Mouse (Mus musculus) neural tube, embryonic 14.5 days (tissue): ENCODE data around the gene Kmt5c. TPM values are rescaled to one million over a fixed set of nuclear protein-coding genes. Genes with fewer than 3 reads are reported as not detected.

Experiments
- ATAC-seq: fragments of 200-750 bp; cut with Nextera tagmentation; 2 replicates; pipeline ENCODE4 v1.8.0; 2017; ENCODE audit warnings: low read depth, mild to moderate bottlenecking, moderate TSS enrichment, moderate library complexity
- H3K27ac ChIP-seq: fragments of 300-500 bp; sonication (generic); 2 replicates; pipeline ENCODE4 v1.5.1; 2014; ENCODE audit warnings: low read depth, mild to moderate bottlenecking, control low read depth, low read length, moderate library complexity, mixed read lengths
- H3K27me3 ChIP-seq: fragments of 300-500 bp; sonication (generic); 2 replicates; pipeline ENCODE4 v1.6.1; 2014; ENCODE audit warnings: low read length; ENCODE audit not compliant: control insufficient read depth, insufficient read depth
- H3K36me3 ChIP-seq: fragments of 300-500 bp; sonication (generic); 2 replicates; pipeline ENCODE4 v1.6.1; 2014; ENCODE audit warnings: low read length, mixed read lengths; ENCODE audit not compliant: control insufficient read depth, insufficient read depth
- H3K4me1 ChIP-seq: fragments of 300-500 bp; sonication (generic); 2 replicates; pipeline ENCODE4 v1.6.1; 2014; ENCODE audit warnings: low read length; ENCODE audit not compliant: control insufficient read depth, insufficient read depth
- H3K4me2 ChIP-seq: fragments of 300-500 bp; sonication (generic); 2 replicates; pipeline ENCODE4 v1.6.1; 2014; ENCODE audit warnings: mild to moderate bottlenecking, low read depth, low read length, control low read depth
- H3K4me3 ChIP-seq: fragments of 300-500 bp; sonication (generic); 2 replicates; pipeline ENCODE4 v1.5.1; 2014; ENCODE audit warnings: low read depth, low read length, control low read depth, mixed read lengths
- H3K9ac ChIP-seq: fragments of 300-500 bp; sonication (generic); replicated peaks from 2 replicates; pipeline ENCODE4 v1.6.1; 2014; ENCODE audit warnings: low read depth, mild to moderate bottlenecking, control low read depth, low read length, mixed read lengths
- H3K9me3 ChIP-seq: fragments of 300-500 bp; sonication (generic); 2 replicates; pipeline ENCODE4 v1.6.1; 2016; ENCODE audit warnings: low read length; ENCODE audit not compliant: control insufficient read depth
- WGBS: fragments of 180-500 bp; shearing (Covaris S2); extraction: QIAGEN DNeasy Blood & Tissue Kit; methylation state at CpG from one replicate; pipeline ENCODE4 v1.1.7; 2014; 5-methylcytosine and 5-hydroxymethylcytosine counted together
- polyA plus RNA-seq: library from polyadenylated mRNA; unstranded; fragments of >200 nt; fragmentation: Nextera tagmentation; extraction: Ambion mirVana; gene quantifications from 2 replicates; pipeline ENCODE4 v1.2.1, GENCODE M21; 2014

Gene Kmt5c
- polyA plus RNA-seq, 1 experiment from 2014 or later = 50.9 TPM

DNA sequence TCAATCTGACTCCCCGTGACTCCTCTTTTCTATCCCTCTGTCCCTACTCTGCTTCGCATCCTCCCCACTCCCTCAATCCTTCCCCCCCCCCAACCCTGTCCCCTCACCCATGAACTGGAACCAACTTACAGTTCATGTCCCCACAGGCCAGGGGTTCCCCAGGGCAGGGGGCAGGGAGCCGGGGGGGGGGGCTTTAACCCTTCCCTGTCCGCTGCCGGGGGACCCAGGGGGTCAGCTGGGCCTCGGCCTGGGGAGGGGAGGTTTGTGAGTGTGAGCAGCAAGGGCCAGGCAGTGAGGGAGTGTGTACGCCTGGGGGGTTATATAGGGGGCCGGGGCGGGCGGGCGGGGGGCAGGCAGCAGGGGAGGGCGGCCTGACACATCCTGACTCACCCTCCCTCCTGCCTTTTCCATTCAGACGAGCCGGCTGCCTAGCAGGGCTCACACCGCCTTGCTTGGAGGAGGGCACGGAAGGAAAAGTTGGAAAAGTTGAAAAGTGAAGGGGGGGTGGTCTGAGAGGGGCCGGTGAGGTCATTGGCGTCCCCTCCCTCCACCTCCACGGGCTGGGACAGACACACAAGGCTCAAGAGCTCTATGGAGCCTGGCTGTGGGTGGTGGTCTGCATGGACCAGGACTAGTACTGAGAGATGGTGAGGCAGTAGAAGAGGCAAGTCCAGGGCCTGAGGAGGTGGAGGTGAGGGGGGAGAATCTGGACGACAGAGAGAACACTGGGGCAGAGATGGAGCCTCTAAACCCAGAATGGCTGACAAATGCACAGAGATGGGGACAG lies 38.1 kb downstream of the Kmt5c start:
- Histone ChIP-seq H3K9ac (no peak overlapping the region), H3K4me2 (no peak overlapping the region), H3K27ac (no peak overlapping the region), H3K27me3 (peaks cover 36% of the 10 kb centered on the region), H3K9me3 (no peaks in the 10 kb centered on the region), H3K4me3 (no peak overlapping the region), H3K4me1 (peaks cover 7% of the 10 kb centered on the region; the same call in 1 of the 2 replicates), H3K36me3 (no peaks in the 10 kb centered on the region)
- no peak for ATAC-seq
- 6% methylated on average over 18 of the region's 20 CpGs for WGBS

DNA sequence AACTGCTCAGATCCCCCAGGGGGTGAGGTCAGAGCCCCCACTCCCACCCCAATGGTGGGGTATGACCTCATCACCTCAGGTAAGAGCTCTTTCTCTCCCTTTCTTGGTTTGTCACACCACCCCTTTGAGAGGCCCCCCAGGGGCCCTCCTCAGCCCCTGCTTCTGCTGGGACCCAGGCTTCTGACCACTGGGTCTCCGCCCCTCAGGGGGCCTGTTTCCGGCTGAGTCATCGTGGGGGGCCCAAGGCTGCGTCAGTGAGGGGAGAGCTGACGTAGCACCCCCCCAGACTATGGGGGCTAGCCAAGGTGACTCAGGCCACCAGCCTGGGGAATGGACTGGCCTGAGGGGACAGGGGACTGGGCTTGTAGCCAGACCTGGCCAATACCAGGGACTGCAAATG lies 40.0 kb downstream of the Kmt5c start:
- Histone ChIP-seq H3K9me3 (no peaks in the 10 kb centered on the region), H3K27ac (no peak overlapping the region), H3K4me1 (peaks cover 7% of the 10 kb centered on the region; the same call in 1 of the 2 replicates), H3K27me3 (peaks cover 36% of the 10 kb centered on the region), H3K36me3 (no peaks in the 10 kb centered on the region), H3K4me3 (no peak overlapping the region), H3K9ac (no peak overlapping the region), H3K4me2 (no peak overlapping the region)
- WGBS = 44% methylated on average over 5 of the region's 5 CpGs
- ATAC-seq = no peak

DNA sequence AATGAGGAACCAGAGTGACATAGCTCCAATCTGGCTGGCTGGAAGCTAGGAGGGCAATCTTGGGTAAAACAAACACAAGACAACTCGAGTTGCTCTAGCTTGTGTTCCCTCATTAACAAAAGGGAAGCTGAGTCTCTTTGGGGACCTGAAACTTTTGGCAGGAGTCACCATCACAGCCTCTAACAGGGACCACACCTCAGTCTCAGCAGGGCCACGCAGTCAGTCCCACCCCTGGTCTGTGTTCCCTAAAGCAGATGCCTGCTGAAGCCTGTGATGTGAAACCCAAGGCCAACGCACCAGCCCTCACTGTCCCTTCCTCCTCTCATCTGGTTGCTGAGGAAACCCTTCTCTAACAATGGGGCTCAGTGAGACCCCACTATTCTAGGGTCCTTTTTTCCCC lies 42.2 kb downstream of the Kmt5c start:
- no peak for ATAC-seq
- Histone ChIP-seq H3K9ac (no peak overlapping the region), H3K36me3 (no peaks in the 10 kb centered on the region), H3K27ac (no peak overlapping the region), H3K4me1 (peaks cover 3% of the 10 kb centered on the region; the same call in 1 of the 2 replicates), H3K4me3 (no peak overlapping the region), H3K9me3 (no peaks in the 10 kb centered on the region), H3K27me3 (peaks cover 19% of the 10 kb centered on the region), H3K4me2 (no peak overlapping the region)
- 47% methylated on average over 3 of the region's 3 CpGs for WGBS

DNA sequence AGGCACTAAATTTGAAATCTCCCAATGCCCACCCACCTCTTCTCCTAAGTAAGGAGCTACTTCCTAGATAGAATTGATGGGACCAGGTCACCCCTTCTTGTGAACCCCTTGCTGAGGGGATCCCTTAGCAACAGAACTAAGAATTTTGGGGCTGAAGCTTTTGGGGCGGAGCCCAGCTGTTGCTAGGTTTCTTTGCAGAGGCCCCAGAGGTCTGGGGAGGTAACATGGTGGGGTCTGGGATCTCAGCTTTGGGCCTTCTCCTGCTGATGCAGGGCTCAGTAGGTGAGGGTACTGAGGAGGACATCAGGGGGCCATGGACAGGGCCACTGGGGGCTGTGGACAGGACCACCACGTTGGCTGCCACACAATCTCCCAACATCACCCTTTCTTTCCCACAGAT lies 42.8 kb downstream of the Kmt5c start, which contains the start of the genes Il11 and Tmem190:
Il11 (minus strand) TSS at position 101 of the 400 bp plus-strand sequence.
Tmem190 (plus strand) TSS at position 179 of the 400 bp plus-strand sequence.
- no peak within 1 kb of the TSS for H3K27ac ChIP-seq
- 77% methylated on average over 2 of the region's 2 CpGs for WGBS
- no peaks in the 10 kb centered on the region for H3K9me3 ChIP-seq
- H3K4me1 ChIP-seq = no peaks in the 10 kb centered on the region
- peaks cover 15% of the 10 kb centered on the region for H3K27me3 ChIP-seq
- no peaks in the 10 kb centered on the region for H3K36me3 ChIP-seq
- no peak within 1 kb of the TSS for H3K4me3 ChIP-seq
- ATAC-seq = no peak
- no peak within 1 kb of the TSS for H3K9ac ChIP-seq
- H3K4me2 ChIP-seq = no peak within 1 kb of the TSS

DNA sequence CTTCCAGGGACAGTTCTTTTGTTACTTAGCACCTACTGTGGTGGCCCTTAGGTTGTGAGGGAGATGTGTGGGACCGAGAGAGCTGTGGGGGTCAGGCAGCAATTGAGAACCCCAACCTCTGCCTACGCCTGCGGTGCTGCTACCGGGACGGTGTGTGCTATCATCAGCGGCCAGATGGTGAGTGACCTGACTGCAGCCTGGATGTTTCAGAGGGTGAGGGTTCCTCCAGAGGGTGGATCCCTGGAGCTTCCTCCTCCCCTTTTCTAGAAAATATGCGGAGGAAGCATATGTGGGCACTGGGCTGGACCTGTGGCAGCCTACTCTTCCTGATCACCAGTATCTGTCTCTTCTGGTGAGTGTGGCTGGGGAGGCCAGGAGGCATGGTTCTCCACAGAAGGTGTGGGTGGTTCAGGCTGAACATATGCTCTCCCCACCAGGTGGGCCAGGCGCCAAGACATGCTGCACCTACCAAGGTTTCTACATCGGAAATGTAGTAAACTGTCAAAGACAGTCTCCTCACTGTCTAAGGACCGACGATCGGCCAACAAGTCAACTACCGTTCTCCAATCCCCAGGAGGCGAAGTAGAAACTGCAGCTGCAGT lies 43.9 kb downstream of the Kmt5c start:
- Histone ChIP-seq H3K4me2 (no peak overlapping the region), H3K36me3 (no peaks in the 10 kb centered on the region), H3K9me3 (no peaks in the 10 kb centered on the region), H3K9ac (no peak overlapping the region), H3K27ac (no peak overlapping the region), H3K27me3 (peaks cover 8% of the 10 kb centered on the region), H3K4me3 (no peak overlapping the region), H3K4me1 (no peaks in the 10 kb centered on the region)
- WGBS = 81% methylated on average over 14 of the region's 14 CpGs
- ATAC-seq = no peak

DNA sequence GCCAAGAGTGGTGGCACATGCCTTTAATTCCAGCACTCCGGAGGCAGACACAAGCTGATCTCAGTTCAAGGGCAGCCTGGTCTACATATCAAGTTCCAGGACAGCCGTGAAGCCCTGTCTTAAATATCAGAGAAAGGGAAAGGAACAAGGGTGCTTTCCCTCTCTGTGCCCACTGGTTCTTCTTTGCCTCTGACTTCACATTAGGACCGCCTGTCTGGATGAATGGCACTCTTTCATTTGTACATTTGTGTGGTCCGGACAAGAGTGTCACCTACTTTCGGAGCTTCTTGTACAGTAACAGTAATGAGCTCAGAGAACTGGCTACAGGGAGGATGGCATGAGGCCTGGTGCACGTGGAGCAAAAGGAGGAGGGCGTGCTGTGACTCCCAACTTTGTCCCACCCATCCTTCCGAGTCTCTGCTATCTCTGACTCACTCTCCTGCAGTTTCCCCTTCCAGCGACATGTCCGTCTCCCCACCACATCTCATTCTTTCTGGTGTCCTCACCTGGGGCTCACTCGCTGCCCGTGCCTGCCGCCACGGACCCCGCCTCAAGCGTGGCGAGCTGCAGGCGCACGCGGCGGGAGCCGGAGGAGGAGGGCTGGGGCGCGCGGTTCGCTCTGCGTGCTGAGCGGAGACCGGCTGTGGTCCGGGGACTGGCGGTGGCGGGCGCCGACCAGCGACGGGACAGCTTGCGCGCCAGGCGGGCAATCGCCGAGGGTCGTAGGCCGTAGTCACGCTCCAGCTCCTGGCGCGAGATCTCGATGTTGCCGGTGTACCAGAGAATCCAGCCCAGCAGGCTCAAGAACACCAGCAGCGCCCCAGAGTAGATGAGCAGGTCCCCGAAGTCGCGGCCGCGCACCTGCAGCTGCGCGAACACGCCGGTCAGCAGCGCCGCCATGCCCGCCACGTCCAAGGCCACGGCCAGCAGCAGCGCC lies 48.9 kb downstream of the Kmt5c start:
- peaks cover 7% of the 10 kb centered on the region for H3K4me1 ChIP-seq
- peak overlapping the region; percentile 54 for H3K4me3 ChIP-seq
- WGBS = 1% methylated on average over 64 of the region's 64 CpGs
- ATAC-seq = peak; percentile 36
- H3K27me3 ChIP-seq = no peaks in the 10 kb centered on the region
- peak overlapping the region; percentile 84 for H3K4me2 ChIP-seq
- H3K27ac ChIP-seq = peak overlapping the region; percentile 55
- no peaks in the 10 kb centered on the region for H3K9me3 ChIP-seq
- no peaks in the 10 kb centered on the region for H3K36me3 ChIP-seq
- peak overlapping the region; percentile 80 for H3K9ac ChIP-seq

DNA sequence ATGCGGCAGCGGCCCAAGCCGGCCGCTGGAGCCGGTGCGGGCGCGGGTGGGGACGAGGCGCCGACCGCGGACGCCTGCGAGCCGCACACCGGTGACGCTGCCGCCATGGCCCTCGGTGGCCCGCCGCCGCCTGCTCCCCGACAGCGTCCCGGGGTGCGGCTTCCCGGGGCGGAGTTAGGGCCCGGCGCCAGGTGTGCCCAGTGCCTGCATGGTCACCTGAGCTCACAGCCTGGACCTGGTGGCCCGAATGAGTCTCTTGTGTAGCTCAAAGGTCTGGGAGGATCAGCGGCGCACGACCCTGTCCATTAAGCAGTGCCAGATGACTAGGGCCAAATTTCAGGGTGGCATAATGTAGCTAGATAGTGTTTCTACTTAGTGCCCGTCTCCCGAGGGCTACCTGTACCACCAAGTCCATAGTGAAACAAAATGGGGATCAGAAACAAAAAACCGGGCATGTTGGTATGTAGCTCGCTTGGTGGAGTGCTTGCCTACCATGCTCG lies 49.6 kb downstream of the Kmt5c start, which contains the start of gene Tmem238:
Tmem238 (minus strand) TSS at position 221 of the 500 bp plus-strand sequence.
- WGBS = 10% methylated on average over 40 of the region's 40 CpGs
- peaks cover 3% of the 10 kb centered on the region; the same call in 1 of the 2 replicates for H3K36me3 ChIP-seq
- H3K9me3 ChIP-seq = no peaks in the 10 kb centered on the region
- no peaks in the 10 kb centered on the region for H3K27me3 ChIP-seq
- peaks cover 12% of the 10 kb centered on the region for H3K4me1 ChIP-seq
- peak within 1 kb of the TSS; percentile 54 for H3K4me3 ChIP-seq
- H3K9ac ChIP-seq = peak within 1 kb of the TSS; percentile 80
- 0 out of 2 replicates have a peak, but pooled peaks have one; percentile 10 for ATAC-seq
- peak within 1 kb of the TSS; percentile 84 for H3K4me2 ChIP-seq
- peak within 1 kb of the TSS; percentile 55 for H3K27ac ChIP-seq

DNA sequence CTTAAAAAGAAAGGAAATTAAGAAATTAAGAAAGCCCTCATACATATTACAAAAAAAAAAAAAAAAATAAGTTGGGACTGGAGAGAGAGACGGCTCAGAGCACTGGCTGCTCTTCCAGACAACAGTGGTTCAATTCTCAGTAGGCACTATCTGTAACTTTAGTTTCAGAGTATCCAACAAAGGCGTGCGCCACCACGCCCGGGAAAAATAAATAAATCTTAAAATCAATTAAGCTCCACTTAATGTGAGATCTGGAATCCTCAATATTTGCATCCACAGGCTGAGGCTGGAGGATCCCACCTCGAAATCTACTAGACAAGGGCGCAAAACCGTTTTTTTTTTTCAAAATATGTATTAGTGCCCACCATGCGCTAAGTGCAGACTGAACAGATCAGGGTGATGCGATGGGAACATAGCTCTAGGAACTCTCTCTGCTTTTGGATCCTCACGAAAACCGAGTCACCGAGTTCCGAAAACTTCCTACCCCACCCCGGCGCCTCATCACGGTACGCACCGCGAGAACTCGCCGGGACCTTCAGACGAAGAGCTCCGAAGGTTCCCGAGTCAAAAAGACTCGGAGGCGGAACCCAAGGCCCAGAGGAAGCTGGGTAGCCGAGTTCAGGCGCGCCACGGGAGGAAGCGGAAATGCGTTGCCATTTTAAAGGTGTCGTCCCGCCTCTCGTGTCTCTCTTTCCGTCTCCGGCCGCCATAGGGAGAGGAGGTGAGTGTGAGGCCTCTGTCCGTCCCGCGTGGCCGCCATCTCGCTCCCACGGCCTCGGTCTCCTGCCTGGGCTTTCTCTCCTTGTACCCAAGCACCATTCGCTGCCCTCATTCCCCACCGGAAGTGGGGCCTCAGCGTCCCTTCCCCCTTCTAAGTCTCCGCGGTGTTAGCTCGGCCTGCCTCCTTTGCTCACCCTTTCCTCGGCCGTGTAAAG lies 52.6 kb downstream of the Kmt5c start, which contains the start of gene Rpl28:
Rpl28 (plus strand) TSS at position 597 of the 935 bp plus-strand sequence.
- WGBS = 1% methylated on average over 54 of the region's 54 CpGs
- Histone ChIP-seq H3K27ac (peak within 1 kb of the TSS; percentile 87), H3K9me3 (no peaks in the 10 kb centered on the region), H3K27me3 (no peaks in the 10 kb centered on the region), H3K4me1 (peaks cover 12% of the 10 kb centered on the region), H3K4me2 (peak within 1 kb of the TSS; percentile 84), H3K4me3 (peak within 1 kb of the TSS; percentile 76), H3K9ac (peak within 1 kb of the TSS; percentile 89), H3K36me3 (peaks cover 25% of the 10 kb centered on the region)
- ATAC-seq = peak; percentile 88
